Mouse (Mus musculus): Measurements from ENCODE around the gene Ccdc81. TPM values are rescaled to one million over a fixed set of nuclear protein-coding genes. Genes with fewer than 3 reads are reported as not detected.

Gene Ccdc81
- total RNA-seq (2021), result 1 to 10 TPM in 1 of 2 experiments, under 1 TPM in 1; 0.80 to 1.1 TPM
- long read RNA-seq, result 0 reads

GRCm38 (mm10) chr7:89903442-89904343 is at the start of gene Ccdc81:
TSS of gene Ccdc81 (minus strand) at chr7:89903629.
- DNase-seq (ENCODE audit: low spot score in 2 of 2), result no peak

DNA sequence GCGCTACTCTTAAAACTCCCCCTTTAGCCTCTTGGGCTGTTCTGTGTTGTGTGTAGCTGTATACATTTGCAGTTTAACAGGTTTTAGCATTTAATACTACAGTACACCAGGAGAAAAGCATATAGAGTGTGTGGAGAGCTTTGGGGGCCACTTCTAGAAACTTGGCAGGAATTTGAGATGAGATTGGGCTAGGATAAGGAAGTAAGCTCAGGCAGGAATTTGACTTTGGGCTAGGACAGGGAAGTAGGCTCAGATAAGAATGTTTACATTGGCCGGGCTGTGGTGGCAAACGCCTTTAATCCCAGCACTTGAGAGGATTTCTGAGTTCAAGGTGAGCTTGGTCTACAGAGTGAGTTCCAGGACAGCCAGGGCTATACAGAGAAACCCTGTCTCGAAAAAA is 46.0 kb upstream of the Ccdc81 start:
- DNase-seq (ENCODE audit: low spot score in 2 of 2), result no peak

- DNase-seq (ENCODE audit: low spot score in 2 of 2), result no peak
Measured at GRCm38 (mm10) chr7:89948026-89948425, 44.6 kb upstream of the Ccdc81 start.

GRCm38 (mm10) chr7:89940571-89941463 is 37.4 kb upstream of the Ccdc81 start, which contains the start of gene Hikeshi:
TSS of gene Hikeshi (minus strand) at chr7:89941204.
- peak; percentile 90 to 91 for DNase-seq (ENCODE audit: low spot score in 2 of 2)

- DNase-seq (ENCODE audit: low spot score in 2 of 2), result no peak
Measured at GRCm38 (mm10) chr7:89939497-89940353, 36.3 kb upstream of the Ccdc81 start.

GRCm38 (mm10) chr7:89923441-89924180 is 20.2 kb upstream of the Ccdc81 start:
- DNase-seq (ENCODE audit: low spot score in 2 of 2), result peak; percentile 61 to 71

DNA sequence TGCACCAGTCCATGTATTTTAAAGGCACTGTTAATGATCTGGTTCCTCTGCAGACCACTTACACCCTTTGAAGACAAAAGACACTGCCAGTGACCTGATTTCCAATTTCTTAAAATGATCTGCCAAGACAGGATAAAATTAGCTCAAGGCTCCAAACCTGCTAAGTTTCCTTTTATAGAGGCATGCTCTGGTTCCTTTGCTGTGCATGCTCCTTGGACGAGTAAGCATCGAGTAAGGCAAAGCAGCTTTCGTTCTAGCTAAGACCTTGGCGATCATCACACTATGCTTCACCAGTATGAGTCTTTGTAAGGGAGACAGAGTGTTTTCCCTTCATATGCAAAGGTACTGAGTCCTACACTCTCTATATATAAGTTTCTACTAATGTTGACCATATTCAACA is 14.3 kb upstream of the Ccdc81 start:
- DNase-seq (ENCODE audit: low spot score in 2 of 2), result no peak

DNA sequence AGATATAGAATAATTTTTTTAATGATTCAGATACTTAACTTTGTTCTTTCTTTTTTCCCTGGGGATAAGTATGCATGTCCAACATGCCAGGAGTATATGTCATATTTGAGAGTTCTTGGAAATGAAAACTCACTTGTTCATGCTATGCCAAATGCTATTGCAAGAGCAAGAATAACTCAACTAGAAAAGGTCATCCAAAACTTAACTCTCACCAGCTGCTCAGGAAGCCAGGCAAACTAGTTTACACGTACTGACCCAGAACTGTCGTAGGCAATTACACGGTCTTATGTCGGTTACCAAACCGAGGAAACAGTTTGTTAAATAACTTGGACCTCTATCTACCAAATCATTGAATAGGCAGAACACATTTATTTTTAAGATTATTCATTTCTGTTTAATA is 13.3 kb upstream of the Ccdc81 start:
- no peak for DNase-seq (ENCODE audit: low spot score in 2 of 2)

GRCm38 (mm10) chr7:89913432-89914158 is 10.2 kb upstream of the Ccdc81 start:
- DNase-seq (ENCODE audit: low spot score in 2 of 2), result no peak

DNA sequence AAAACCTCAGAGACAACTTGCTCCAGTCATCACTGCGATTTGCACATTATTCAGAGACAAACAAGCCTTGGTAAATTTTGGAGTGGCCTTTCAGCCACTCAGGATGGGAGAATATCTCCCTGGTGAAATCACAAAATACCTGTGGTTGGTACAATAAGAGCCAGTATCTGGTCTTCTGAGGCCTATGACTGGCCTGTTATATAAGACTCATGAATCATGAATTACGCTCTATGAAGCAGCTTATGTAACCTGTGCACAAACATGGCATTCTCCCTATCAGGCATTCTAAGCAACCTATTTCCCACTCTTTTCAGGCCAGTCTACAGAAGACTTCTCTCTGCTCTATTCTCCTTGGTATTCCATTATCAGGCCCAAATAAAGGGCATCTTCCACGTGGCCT is 8.9 kb upstream of the Ccdc81 start:
- no peak for DNase-seq (ENCODE audit: low spot score in 2 of 2)

GRCm38 (mm10) chr7:89909711-89910110 is 6.3 kb upstream of the Ccdc81 start:
- no peak for DNase-seq (ENCODE audit: low spot score in 2 of 2)

DNA sequence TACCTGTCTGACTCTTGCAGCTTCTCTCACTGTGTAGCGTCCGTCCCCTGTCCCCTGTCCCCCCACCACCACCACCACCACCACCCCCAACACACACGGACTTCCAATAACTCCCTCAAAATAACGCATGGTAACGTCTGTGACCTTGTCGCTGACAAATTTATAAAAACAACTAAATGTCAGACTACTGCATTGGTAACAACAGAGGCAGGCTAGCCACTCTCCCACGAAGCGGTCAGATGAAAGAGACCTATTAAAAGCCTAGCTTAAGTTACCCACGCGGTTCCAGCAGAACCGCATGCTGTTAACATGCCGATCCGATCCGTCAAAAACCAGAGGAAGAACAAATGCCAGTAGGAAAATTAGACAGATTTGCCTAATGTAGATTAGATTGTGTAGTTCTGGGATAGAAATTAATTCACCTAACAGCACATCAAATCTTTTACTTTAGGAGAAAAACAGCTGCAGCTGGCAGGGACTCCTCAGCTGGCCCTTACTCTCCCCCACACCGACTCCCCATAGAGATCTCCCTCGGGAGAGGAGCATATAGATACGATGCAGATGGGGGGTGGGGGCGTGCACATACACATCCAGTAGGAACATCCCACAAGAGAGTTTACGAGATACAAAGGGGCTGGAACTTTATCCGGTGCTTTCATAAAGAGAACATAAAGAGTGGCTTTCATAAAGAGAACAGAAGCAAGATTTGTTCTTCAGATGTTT is 5.6 kb upstream of the Ccdc81 start:
- DNase-seq (ENCODE audit: low spot score in 2 of 2), result no peak

DNA sequence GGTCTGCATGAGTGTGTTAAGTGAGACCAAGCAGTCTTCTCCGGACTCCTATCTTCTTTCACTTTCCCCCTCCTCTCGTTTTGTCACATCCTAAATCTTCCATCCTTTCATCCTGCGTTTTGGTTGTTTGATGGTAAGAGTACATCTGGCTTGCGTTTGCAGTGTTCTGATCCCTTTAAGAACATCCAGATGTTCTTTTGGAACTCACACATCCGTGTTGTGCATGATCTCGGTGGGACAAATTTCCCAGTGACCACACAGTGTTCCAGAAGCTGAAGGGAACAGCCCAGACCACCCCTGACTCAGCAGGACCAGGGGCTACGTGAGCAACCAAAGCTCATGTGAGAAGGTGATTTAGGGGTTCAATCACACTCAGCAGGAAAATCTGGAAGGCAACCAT is 5.0 kb upstream of the Ccdc81 start:
- no peak for DNase-seq (ENCODE audit: low spot score in 2 of 2)

DNA sequence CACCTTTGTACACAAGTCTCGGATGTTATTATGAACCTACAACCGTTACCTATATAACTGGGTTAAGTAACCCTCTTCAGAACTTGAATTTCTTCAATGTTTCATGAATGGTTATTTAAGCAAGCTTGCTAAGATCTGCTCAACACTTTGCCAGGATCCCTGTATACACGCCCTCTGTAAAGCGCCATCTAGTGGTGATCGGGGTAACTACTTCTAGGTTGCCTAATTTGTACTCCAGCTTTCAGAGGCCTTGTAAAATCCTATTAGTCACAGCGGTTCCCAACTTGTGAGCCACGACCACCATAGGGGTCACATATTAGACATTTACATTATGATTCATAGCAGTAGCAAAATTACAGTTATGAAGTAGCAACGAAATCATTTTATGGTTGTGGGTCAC is 4.5 kb upstream of the Ccdc81 start:
- peak; percentile 80 to 82 for DNase-seq (ENCODE audit: low spot score in 2 of 2)

DNA sequence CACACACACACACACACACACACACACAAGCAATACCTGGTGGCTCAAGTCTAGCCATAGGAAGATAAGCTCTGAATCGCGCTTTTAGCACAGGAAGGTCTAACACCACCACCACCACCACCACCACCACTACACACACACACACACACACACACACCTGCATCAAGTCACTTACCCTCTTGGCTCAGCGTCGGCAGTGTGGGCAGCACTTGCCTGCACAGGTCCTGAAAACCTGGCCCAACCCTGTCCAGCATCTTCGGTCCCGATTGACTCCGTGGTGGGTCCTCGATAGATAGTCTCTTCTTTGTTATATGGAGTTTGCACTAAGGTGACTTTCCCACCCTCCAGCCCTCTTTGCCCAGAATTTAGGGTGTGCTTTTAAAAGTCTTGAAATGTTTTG is 422 bp downstream of the Ccdc81 start:
- no peak for DNase-seq (ENCODE audit: low spot score in 2 of 2)

DNA sequence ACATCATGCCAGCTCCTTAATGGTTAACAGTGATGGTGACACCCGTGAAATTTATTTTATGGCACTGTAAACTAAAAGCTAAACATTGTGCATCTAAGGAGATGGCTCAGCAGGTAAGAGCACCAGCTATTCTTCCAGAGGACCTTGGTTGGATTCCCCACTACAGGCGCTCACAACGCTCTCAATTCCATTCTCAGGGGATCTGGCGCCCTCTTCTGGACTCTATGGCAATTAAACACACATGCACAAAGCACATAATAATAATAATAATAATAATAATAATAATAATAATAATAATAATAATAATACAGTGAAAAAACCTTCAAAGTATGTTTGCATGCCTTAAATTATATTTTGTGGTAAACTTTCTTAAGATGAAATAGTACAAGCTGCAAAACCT is 11.6 kb downstream of the Ccdc81 start:
- no peak for DNase-seq (ENCODE audit: low spot score in 2 of 2)

GRCm38 (mm10) chr7:89891412-89891811 is 12.0 kb downstream of the Ccdc81 start:
- DNase-seq (ENCODE audit: low spot score in 2 of 2), result no peak

DNA sequence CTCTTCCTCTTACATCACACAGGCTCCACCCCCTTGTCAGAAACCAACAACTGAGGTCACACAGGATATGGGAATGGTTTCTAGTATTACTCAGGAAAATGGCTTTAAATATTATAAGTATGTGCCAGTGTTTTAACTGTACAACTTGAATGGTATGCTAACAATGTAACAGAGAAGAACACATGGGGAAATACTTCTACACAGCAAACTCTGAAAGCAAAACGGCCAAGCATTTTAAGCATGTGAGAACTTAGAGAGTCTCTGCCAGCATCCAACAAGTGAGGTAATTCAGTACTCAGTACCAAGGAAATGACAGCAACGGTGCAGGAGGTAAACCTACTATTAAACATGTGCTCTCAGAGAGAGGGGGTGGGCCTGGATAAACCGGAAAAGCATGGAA is 18.9 kb downstream of the Ccdc81 start:
- DNase-seq (ENCODE audit: low spot score in 2 of 2), result no peak

DNA sequence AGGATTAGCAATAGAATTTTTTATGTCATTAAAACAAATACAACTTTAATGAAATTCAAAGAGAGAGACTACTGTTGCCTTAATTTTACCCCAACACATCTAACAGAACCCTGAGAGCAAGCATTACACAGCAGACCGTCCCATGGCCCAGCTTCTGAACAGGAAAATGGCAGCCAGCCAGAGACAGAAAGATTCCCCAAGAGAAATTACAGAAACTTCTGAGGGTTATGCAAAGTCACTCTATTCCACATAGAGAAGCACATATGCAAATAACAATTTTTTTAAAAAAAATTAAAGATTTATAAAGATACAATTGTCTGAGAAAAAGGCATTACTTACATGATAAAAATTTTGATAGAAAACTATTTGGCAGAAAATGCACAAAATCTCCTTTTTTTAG is 23.7 kb downstream of the Ccdc81 start:
- no peak for DNase-seq (ENCODE audit: low spot score in 2 of 2)

Measured in layer of hippocampus, postnatal 10 days (tissue).